Mouse (Mus musculus): ENCODE data around the gene Mef2b. TPM values are rescaled to one million over a fixed set of nuclear protein-coding genes. Genes with fewer than 3 reads are reported as not detected.
A peak's percentile ranks its signal among the peaks of the same experiment; 100 is the strongest.

The Mef2b gene
- total RNA-seq, 2 experiments from 2014 or later: 0.37 to 0.41 TPM

- no peak; the same call in 1 of the 2 replicates for TF ChIP-seq CTCF (conservative IDR thresholded peaks at IDR 0.05)
- H3K4me3 ChIP-seq: peak overlapping the region; percentile 82
- peak overlapping the region; percentile 81 for H3K27ac ChIP-seq
- DNase-seq (ENCODE audit: low spot score in 2 of 2): no peak
These were observed 470 bp downstream of the Mef2b start for GRCm38 (mm10) chr8:70139981-70140380.

GRCm38 (mm10) chr8:70147678-70148607 is 8.4 kb downstream of the Mef2b start:
- no peak for TF ChIP-seq CTCF (conservative IDR thresholded peaks at IDR 0.05)

GRCm38 (mm10) chr8:70150158-70150557 is 10.6 kb downstream of the Mef2b start:
- no peak for TF ChIP-seq CTCF (conservative IDR thresholded peaks at IDR 0.05)
- no peak overlapping the region for H3K27ac ChIP-seq
- DNase-seq (ENCODE audit: low spot score in 2 of 2): no peak
- no peak overlapping the region for H3K4me3 ChIP-seq

More at GRCm38 (mm10) chr8:70147678-70148607, 8.4 kb downstream of the Mef2b start:
- Histone ChIP-seq H3K4me3 (no peak overlapping the region), H3K27ac (no peak overlapping the region)
- DNase-seq (ENCODE audit: low spot score in 2 of 2): no peak

- Histone ChIP-seq H3K27ac (no peak overlapping the region), H3K4me3 (no peak overlapping the region)
- no peak for TF ChIP-seq CTCF (conservative IDR thresholded peaks at IDR 0.05)
- peak in 1 of 2 experiments; percentile 41 for DNase-seq (ENCODE audit: low spot score in 2 of 2)
These were observed 13.2 kb downstream of the Mef2b start for GRCm38 (mm10) chr8:70152537-70153257.

- H3K27ac ChIP-seq: no peak overlapping the region
- no peak overlapping the region for H3K4me3 ChIP-seq
- no peak for DNase-seq (ENCODE audit: low spot score in 2 of 2)
- TF ChIP-seq CTCF (conservative IDR thresholded peaks at IDR 0.05): no peak
These were observed 17.8 kb downstream of the Mef2b start for GRCm38 (mm10) chr8:70157240-70157800.

- H3K4me3 ChIP-seq: peak overlapping the region; percentile 61
- TF ChIP-seq CTCF (conservative IDR thresholded peaks at IDR 0.05): no peak
- DNase-seq (ENCODE audit: low spot score in 2 of 2): peak; percentile 53 to 61
- no peak overlapping the region for H3K27ac ChIP-seq
These were observed 18.8 kb downstream of the Mef2b start for GRCm38 (mm10) chr8:70158069-70158853.

GRCm38 (mm10) chr8:70159211-70159610 is 19.7 kb downstream of the Mef2b start:
- H3K4me3 ChIP-seq: no peak overlapping the region
- no peak for TF ChIP-seq CTCF (conservative IDR thresholded peaks at IDR 0.05)
- no peak overlapping the region for H3K27ac ChIP-seq
- no peak for DNase-seq (ENCODE audit: low spot score in 2 of 2)

- no peak for TF ChIP-seq CTCF (conservative IDR thresholded peaks at IDR 0.05)
- H3K4me3 ChIP-seq: no peak overlapping the region
- no peak for DNase-seq (ENCODE audit: low spot score in 2 of 2)
These were observed 20.5 kb downstream of the Mef2b start for GRCm38 (mm10) chr8:70160015-70160414.

GRCm38 (mm10) chr8:70163316-70163715 is 23.8 kb downstream of the Mef2b start:
- Histone ChIP-seq H3K27ac (no peak overlapping the region), H3K4me3 (no peak overlapping the region)
- TF ChIP-seq CTCF (conservative IDR thresholded peaks at IDR 0.05): no peak
- no peak for DNase-seq (ENCODE audit: low spot score in 2 of 2)

More at GRCm38 (mm10) chr8:70160015-70160414, 20.5 kb downstream of the Mef2b start:
- no peak overlapping the region for H3K27ac ChIP-seq

GRCm38 (mm10) chr8:70166504-70167110 is 27.1 kb downstream of the Mef2b start:
- TF ChIP-seq CTCF (conservative IDR thresholded peaks at IDR 0.05): peak; percentile 97

GRCm38 (mm10) chr8:70170116-70170515 is 30.6 kb downstream of the Mef2b start:
- no peak overlapping the region for H3K4me3 ChIP-seq
- TF ChIP-seq CTCF (conservative IDR thresholded peaks at IDR 0.05): no peak

More at GRCm38 (mm10) chr8:70166504-70167110, 27.1 kb downstream of the Mef2b start:
- H3K27ac ChIP-seq: no peak overlapping the region
- peak; percentile 29 to 75 for DNase-seq (ENCODE audit: low spot score in 2 of 2)
- no peak overlapping the region; the same call in 1 of the 2 replicates for H3K4me3 ChIP-seq

GRCm38 (mm10) chr8:70170748-70171147 is 31.2 kb downstream of the Mef2b start:
- H3K27ac ChIP-seq: no peak overlapping the region
- TF ChIP-seq CTCF (conservative IDR thresholded peaks at IDR 0.05): no peak
- DNase-seq (ENCODE audit: low spot score in 2 of 2): no peak
- H3K4me3 ChIP-seq: no peak overlapping the region

More at GRCm38 (mm10) chr8:70170116-70170515, 30.6 kb downstream of the Mef2b start:
- DNase-seq (ENCODE audit: low spot score in 2 of 2): no peak
- H3K27ac ChIP-seq: no peak overlapping the region
